Mouse (Mus musculus) left cerebral cortex, postnatal 25 days (tissue): Measurements from ENCODE around the gene Tnnc1. TPM values are rescaled to one million over a fixed set of nuclear protein-coding genes. Genes with fewer than 3 reads are reported as not detected.
A peak's percentile ranks its signal among the peaks of the same experiment; 100 is the strongest.

Experiments used
- DNase-seq, 2 experiments: peaks; one replicate each; pipeline ENCODE4 v3.0.0; 2022; ENCODE audit warnings: low spot score in 2 of 2, mixed read lengths in 1 of 2
- intact Hi-C: fragments of 180-260 bp; cut with DNase I; formaldehyde crosslinking; loops from one replicate; pipeline ENCODE4 v1.15.1; 2025
- total RNA-seq, 2 experiments: library from RNA; stranded (reverse); gene quantifications; 2 replicates each; pipeline ENCODE4 v1.2.3; 2021

Gene Tnnc1
- total RNA-seq = 10 to 100 TPM; 65.9 to 79.1 TPM

GRCm38 (mm10) chr14:31208084-31208483, at the start of gene Tnnc1:
Gene Tnnc1 (plus strand): TSS chr14:31208312.
- no peak for DNase-seq
- intact Hi-C loops = no loop called here

GRCm38 (mm10) chr14:31160196-31161150, 47.6 kb upstream of the Tnnc1 start:
- intact Hi-C loops = no loop called here
- DNase-seq = no peak

- intact Hi-C loops = no loop called here
These were observed 46.9 kb upstream of the Tnnc1 start for GRCm38 (mm10) chr14:31161191-31161590.

GRCm38 (mm10) chr14:31161638-31162037, 46.5 kb upstream of the Tnnc1 start:
- DNase-seq = no peak
- intact Hi-C loops = no loop called here

More at GRCm38 (mm10) chr14:31161191-31161590, 46.9 kb upstream of the Tnnc1 start:
- no peak for DNase-seq

GRCm38 (mm10) chr14:31164067-31164466, 44.0 kb upstream of the Tnnc1 start:
- no peak for DNase-seq
- intact Hi-C loops = no loop called here

- no peak for DNase-seq
- intact Hi-C loops = no loop called here
These were observed 43.1 kb upstream of the Tnnc1 start for GRCm38 (mm10) chr14:31165010-31165409.

- intact Hi-C loops = no loop called here
- no peak for DNase-seq
These were observed 42.7 kb upstream of the Tnnc1 start for GRCm38 (mm10) chr14:31165458-31165857.

GRCm38 (mm10) chr14:31165991-31166630, 42.0 kb upstream of the Tnnc1 start:
- intact Hi-C loops = no loop called here

GRCm38 (mm10) chr14:31166827-31167226, 41.3 kb upstream of the Tnnc1 start:
- DNase-seq = no peak
- intact Hi-C loops = no loop called here

More at GRCm38 (mm10) chr14:31165991-31166630, 42.0 kb upstream of the Tnnc1 start:
- peak in 1 of 2 experiments; percentile 47 for DNase-seq

GRCm38 (mm10) chr14:31168425-31168824, 39.7 kb upstream of the Tnnc1 start, which contains the start of gene Stab1:
Gene Stab1 (minus strand): TSS chr14:31168641.
- no peak for DNase-seq
- intact Hi-C loops = no loop called here

- DNase-seq = no peak
- intact Hi-C loops = no loop called here
These were observed 38.6 kb upstream of the Tnnc1 start for GRCm38 (mm10) chr14:31169508-31169907.

- intact Hi-C loops = no loop called here
- DNase-seq = no peak
These were observed 37.1 kb upstream of the Tnnc1 start for GRCm38 (mm10) chr14:31170963-31171362.

GRCm38 (mm10) chr14:31171386-31171785, 36.7 kb upstream of the Tnnc1 start:
- intact Hi-C loops = no loop called here

GRCm38 (mm10) chr14:31171821-31172220, 36.3 kb upstream of the Tnnc1 start:
- DNase-seq = no peak
- intact Hi-C loops = no loop called here

More at GRCm38 (mm10) chr14:31171386-31171785, 36.7 kb upstream of the Tnnc1 start:
- DNase-seq = no peak

- intact Hi-C loops = no loop called here
- peak in 1 of 2 experiments; percentile 24 for DNase-seq
These were observed 35.2 kb upstream of the Tnnc1 start for GRCm38 (mm10) chr14:31172781-31173455.

- intact Hi-C loops = no loop called here
- DNase-seq = no peak
These were observed 34.6 kb upstream of the Tnnc1 start for GRCm38 (mm10) chr14:31173537-31173936.

GRCm38 (mm10) chr14:31177287-31177686, 30.8 kb upstream of the Tnnc1 start:
- no peak for DNase-seq
- intact Hi-C loops = no loop called here

GRCm38 (mm10) chr14:31177715-31178114, 30.4 kb upstream of the Tnnc1 start:
- no peak for DNase-seq
- intact Hi-C loops = no loop called here

- no peak for DNase-seq
- intact Hi-C loops = no loop called here
These were observed 28.3 kb upstream of the Tnnc1 start for GRCm38 (mm10) chr14:31179677-31180365.
